Comparison of ENCODE assay signal across 22 mouse cellular contexts in the genomic region with DNA sequence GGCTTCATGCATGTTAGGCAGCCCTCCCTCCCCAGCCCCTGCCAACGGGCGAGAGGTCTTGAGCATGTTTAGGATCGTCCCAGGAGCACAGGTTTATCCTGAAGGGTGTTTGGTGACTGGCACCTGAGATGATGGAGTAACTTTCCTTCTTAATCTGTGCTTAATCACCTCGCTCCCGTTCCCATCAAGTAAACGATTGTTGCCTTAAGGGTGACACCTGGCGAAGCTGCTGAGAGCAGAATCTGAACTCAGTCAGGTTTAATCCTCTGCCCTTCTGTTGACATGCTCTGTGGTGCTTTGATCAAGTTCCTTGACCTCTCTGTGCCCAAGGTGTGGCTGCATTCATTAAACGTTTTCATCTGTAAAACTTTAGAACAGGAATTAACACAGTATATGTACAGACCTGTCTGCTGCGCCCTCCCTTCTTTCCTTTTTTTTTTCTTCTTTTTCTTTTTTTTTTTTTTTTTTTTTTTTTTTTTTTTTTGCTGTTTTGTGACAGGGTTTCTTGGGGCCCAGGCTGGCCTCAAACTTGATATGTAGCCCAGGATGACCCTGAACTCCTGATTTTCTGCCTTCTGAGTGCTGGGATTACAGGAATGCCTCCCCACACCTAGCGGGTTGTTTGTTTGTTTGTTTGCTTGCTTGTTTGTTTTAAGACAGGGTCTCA. TPM values are rescaled to one million over a fixed set of nuclear protein-coding genes. Genes with fewer than 3 reads are reported as not detected.
DNase-seq lines count a peak whose midpoint lies in the region; ATAC-seq lines count a peak whose summit lies in the region.
"Had no signal": no experiment of that assay in that cellular context is flagged by ENCODE, and none has a peak within 500 bp of the region (broad histone marks: within the 10 kb centered on the region; RNA-seq: fewer than 3 reads in every experiment).

No protein-coding gene starts in this region.

- H3K36me3 ChIP-seq in neural tube, embryonic 13.5 days = no peaks in the 10 kb centered on the region
- H3K36me3 ChIP-seq: embryonic facial prominence, embryonic 15.5 days; heart, embryonic 10.5 days; heart, embryonic 15.5 days; kidney, embryonic 15.5 days; limb, embryonic 12.5 days; liver, embryonic 12.5 days; midbrain, embryonic 15.5 days had no signal

- ATAC-seq in neural tube, embryonic 13.5 days (ENCODE audit: low read depth) = no peak
- ATAC-seq: forebrain, embryonic 14.5 days; liver, embryonic 12.5 days; midbrain, embryonic 15.5 days had no signal

- no peak overlapping the region for H3K4me3 ChIP-seq in neural tube, embryonic 13.5 days
- H3K4me3 ChIP-seq: embryonic facial prominence, embryonic 15.5 days; heart, embryonic 10.5 days; heart, embryonic 15.5 days; kidney, embryonic 15.5 days; limb, embryonic 12.5 days; liver, embryonic 12.5 days; midbrain, embryonic 15.5 days had no signal

- H3K4me1 ChIP-seq in neural tube, embryonic 13.5 days (replicated peaks) = peaks cover 5% of the 10 kb centered on the region; the same call in 1 of the 2 replicates

- 74% methylated on average over 10 of the region's 10 CpGs for WGBS in neural tube, embryonic 13.5 days

- H3K27me3 ChIP-seq in neural tube, embryonic 13.5 days = no peaks in the 10 kb centered on the region
- H3K27me3 ChIP-seq: embryonic facial prominence, embryonic 15.5 days; heart, embryonic 15.5 days; kidney, embryonic 15.5 days; limb, embryonic 12.5 days; liver, embryonic 12.5 days had no signal

- no peak overlapping the region for H3K27ac ChIP-seq in neural tube, embryonic 13.5 days (replicated peaks)
- H3K27ac ChIP-seq: embryonic facial prominence, embryonic 15.5 days; heart, embryonic 10.5 days; heart, embryonic 15.5 days; kidney, embryonic 15.5 days; limb, embryonic 12.5 days; liver, embryonic 12.5 days; macrophage; midbrain, embryonic 15.5 days had no signal

- H3K9me3 ChIP-seq in neural tube, embryonic 13.5 days = no peaks in the 10 kb centered on the region
- H3K9me3 ChIP-seq: embryonic facial prominence, embryonic 15.5 days; heart, embryonic 10.5 days; heart, embryonic 15.5 days; kidney, embryonic 15.5 days; limb, embryonic 12.5 days; liver, embryonic 12.5 days; midbrain, embryonic 15.5 days had no signal

- no peak overlapping the region for H3K4me2 ChIP-seq in neural tube, embryonic 13.5 days
- H3K4me2 ChIP-seq: embryonic facial prominence, embryonic 15.5 days; heart, embryonic 15.5 days; kidney, embryonic 15.5 days; limb, embryonic 12.5 days; liver, embryonic 12.5 days; midbrain, embryonic 15.5 days had no signal

- peak; percentile 39 for DNase-seq in cerebellum, adult 9-10 months
- no peak for DNase-seq in cerebellum, postnatal 14 days
- no peak for DNase-seq in neural tube, embryonic 10.5 days (ENCODE audit: extremely low spot score, low spot score)
- DNase-seq in fat pad, adult 2 months (ENCODE audit: extremely low read depth, low read depth, low spot score) = peak; percentile 65
- DNase-seq in kidney, postnatal 36 days = no peak
- no peak for DNase-seq in layer of hippocampus, postnatal 10 days (ENCODE audit: low spot score in 2 of 2)
- DNase-seq: adrenal gland, adult 8-10 months; gastrocnemius, postnatal 14 days; lung, postnatal 10 days; thymus, adult 18-20 months; thymus, postnatal 25 days had no signal

- 0 out of 2 replicates have a peak overlapping the region, but pooled peaks have one; percentile 26 for H3K9ac ChIP-seq in neural tube, embryonic 13.5 days
- H3K9ac ChIP-seq: embryonic facial prominence, embryonic 15.5 days; heart, embryonic 15.5 days; kidney, embryonic 15.5 days; limb, embryonic 12.5 days; liver, embryonic 12.5 days; liver, postnatal 0 days; midbrain, embryonic 15.5 days had no signal

RNA-seq across cellular contexts. Expression of gene Ndufv1, which starts 5.4 kb away (rescaled TPM):
- 217 and 222 TPM in 2 replicates for polyA plus RNA-seq in neural tube, embryonic 13.5 days (2015; fragmentation: Nextera tagmentation; extraction: Ambion mirVana)
- 100 to 1,000 TPM; 197 to 207 TPM for total RNA-seq in layer of hippocampus, postnatal 10 days (2021)

RNA-seq across cellular contexts. Expression of gene Doc2g, which starts 14.9 kb away (rescaled TPM):
- polyA plus RNA-seq in neural tube, embryonic 13.5 days (2015; fragmentation: Nextera tagmentation; extraction: Ambion mirVana) = 6.0 and 7.1 TPM in 2 replicates
- total RNA-seq in layer of hippocampus, postnatal 10 days (2021) = 1 to 10 TPM; 2.9 to 3.3 TPM
- polyA plus RNA-seq: macrophage had no signal

RNA-seq across cellular contexts. Expression of gene Gm49405, which starts 17.6 kb away (rescaled TPM):
- polyA plus RNA-seq in neural tube, embryonic 13.5 days (2015; fragmentation: Nextera tagmentation; extraction: Ambion mirVana) = 4.7 and 6.0 TPM in 2 replicates
- 1 to 10 TPM; 1.7 TPM for total RNA-seq in layer of hippocampus, postnatal 10 days (2021)

RNA-seq across cellular contexts. Expression of gene Nudt8, which starts 17.7 kb away (rescaled TPM):
- 22.5 and 22.9 TPM in 2 replicates for polyA plus RNA-seq in neural tube, embryonic 13.5 days (2015; fragmentation: Nextera tagmentation; extraction: Ambion mirVana)
- 1 to 10 TPM; 9.0 to 9.4 TPM for total RNA-seq in layer of hippocampus, postnatal 10 days (2021)

RNA-seq across cellular contexts. Expression of gene Gstp1, which starts 19.7 kb away (rescaled TPM):
- polyA plus RNA-seq in neural tube, embryonic 13.5 days (2015; fragmentation: Nextera tagmentation; extraction: Ambion mirVana) = 383 and 433 TPM in 2 replicates
- total RNA-seq in layer of hippocampus, postnatal 10 days (2021) = 100 to 1,000 TPM; 263 to 285 TPM

Comparison
In these comparisons a context has a peak if more than half of its experiments do, and no peak if none do; other contexts are left out.
1. DNase-seq: peak in cerebellum, adult 9-10 months (single experiment) and fat pad, adult 2 months (single experiment); none in cerebellum, postnatal 14 days (0 of 2), neural tube, embryonic 10.5 days (single experiment), kidney, postnatal 36 days (0 of 2) and layer of hippocampus, postnatal 10 days (0 of 2).